Mouse (Mus musculus): ENCODE measurements around the gene Cntnap2. TPM values are rescaled to one million over a fixed set of nuclear protein-coding genes. Genes with fewer than 3 reads are reported as not detected.
"Not testable (repeated sequence)": the region's sequence is repeated elsewhere in the genome, so short reads cannot be mapped to it uniquely, and the experiment has no call there.

The Cntnap2 gene
- total RNA-seq, 1 experiment from 2014 or later = not detected

DNA sequence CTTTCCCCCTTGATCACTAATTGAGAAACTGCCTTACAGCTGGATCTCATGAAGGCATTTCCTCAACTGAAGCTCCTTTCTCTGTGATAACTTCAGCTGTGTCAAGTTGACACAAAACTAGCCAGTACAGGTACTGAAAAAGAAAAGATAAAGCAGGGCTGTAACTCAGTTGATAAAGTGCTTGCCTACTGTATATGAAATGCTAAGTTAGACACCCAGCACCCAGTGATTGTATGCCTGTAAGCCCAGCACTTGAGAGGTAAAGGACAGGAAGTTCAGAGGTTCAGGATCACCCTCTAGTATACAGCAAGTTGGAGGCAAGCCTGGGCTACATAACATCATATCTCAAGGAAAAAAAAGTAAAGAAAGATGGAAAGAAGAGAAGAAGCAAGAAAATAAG is 2182.2 kb downstream of the Cntnap2 start:
- ATAC-seq (replicated peaks; ENCODE audit: insufficient number of reproducible peaks, low FRiP score, low TSS enrichment, poor library complexity, severe bottlenecking) = no peak

DNA sequence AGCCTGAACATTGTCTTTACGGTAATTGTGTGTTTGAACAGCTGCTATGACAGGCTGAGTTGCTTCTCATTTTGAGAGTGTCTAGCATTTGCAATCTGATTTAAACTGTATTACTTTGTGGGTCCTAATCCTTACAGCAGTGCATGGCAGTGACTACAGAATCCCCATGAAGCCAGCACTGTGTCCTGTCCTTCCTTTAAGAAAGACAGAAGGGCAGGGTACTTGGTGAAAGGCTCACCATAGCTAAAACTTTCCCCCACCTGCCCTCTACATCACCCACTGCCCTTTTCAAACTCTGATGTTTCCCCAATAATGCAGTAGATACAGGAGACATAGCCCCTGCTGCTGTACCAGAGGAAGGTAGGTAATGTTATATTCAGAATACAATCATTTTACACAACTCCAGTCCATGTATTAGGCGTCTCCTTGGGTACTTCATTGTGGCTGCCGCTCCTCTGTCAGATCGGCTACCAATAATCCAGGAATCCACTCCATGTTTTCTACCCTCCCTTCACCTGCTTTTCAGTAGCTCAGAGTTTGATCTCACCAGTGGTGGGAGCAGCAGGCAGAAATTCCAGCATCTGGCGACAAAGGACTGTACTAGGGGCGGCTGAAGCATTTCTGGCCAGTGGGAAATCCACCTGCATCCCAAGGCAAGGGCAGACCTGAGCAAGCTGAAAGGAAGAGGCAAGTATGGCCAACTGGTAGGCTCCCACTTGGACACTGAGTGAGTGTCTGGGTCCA is 2184.9 kb downstream of the Cntnap2 start:
- no peak for ATAC-seq (replicated peaks; ENCODE audit: insufficient number of reproducible peaks, low FRiP score, low TSS enrichment, poor library complexity, severe bottlenecking)

DNA sequence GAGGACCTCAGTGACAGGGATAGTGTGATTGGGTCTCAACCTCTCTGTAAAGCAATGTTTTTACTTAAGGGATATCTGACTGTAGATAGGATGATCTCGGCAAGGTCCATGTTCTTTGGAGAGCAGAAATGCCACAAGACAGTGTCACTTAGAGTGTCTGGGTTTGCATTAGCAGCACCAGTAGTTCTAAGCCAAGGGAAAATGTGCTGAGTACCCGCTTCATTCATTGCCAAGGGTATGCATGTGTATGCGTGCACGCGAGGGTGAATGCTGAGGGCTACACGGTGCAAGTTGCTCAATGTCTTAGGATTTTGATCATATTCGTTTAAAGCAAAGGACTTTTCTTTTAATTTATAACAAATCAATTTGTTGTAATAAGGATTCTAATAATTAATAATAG is 2185.5 kb downstream of the Cntnap2 start:
- no peak for ATAC-seq (replicated peaks; ENCODE audit: insufficient number of reproducible peaks, low FRiP score, low TSS enrichment, poor library complexity, severe bottlenecking)

- no peak for ATAC-seq (replicated peaks; ENCODE audit: insufficient number of reproducible peaks, low FRiP score, low TSS enrichment, poor library complexity, severe bottlenecking)
Measured at GRCm38 (mm10) chr6:47255270-47255669, 2196.1 kb downstream of the Cntnap2 start.

DNA sequence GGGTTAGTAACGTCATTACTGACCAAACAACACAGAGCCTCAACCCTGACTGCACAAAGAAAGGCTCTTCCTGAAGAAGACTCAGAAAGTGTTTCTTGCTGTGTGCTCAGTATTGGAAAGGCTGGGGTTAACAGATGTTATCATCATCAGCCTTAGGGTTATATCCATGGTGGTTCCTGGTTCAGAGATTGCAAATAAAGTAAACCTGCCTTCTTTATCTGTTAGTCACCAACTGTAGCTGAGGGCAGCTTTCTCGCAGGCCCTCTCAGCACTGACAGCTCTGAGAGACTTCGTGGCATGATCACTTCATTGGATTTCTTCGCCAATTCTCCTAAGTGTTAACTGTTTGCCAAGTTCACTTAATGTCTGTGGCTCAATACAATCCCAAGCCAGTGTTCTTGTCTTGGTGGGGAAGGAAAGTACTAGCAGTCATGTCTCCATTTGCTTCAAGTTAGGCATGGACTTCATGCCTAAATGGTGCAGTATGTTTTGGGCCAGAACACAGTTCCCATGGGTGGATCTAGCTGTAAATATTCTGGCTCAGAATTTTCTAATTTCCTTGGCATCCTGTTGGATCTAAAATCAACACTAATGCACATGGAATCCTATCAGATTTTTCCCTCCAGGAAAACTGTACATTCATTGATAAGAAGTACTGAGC is 2197.2 kb downstream of the Cntnap2 start:
- no peak for ATAC-seq (replicated peaks; ENCODE audit: insufficient number of reproducible peaks, low FRiP score, low TSS enrichment, poor library complexity, severe bottlenecking)

DNA sequence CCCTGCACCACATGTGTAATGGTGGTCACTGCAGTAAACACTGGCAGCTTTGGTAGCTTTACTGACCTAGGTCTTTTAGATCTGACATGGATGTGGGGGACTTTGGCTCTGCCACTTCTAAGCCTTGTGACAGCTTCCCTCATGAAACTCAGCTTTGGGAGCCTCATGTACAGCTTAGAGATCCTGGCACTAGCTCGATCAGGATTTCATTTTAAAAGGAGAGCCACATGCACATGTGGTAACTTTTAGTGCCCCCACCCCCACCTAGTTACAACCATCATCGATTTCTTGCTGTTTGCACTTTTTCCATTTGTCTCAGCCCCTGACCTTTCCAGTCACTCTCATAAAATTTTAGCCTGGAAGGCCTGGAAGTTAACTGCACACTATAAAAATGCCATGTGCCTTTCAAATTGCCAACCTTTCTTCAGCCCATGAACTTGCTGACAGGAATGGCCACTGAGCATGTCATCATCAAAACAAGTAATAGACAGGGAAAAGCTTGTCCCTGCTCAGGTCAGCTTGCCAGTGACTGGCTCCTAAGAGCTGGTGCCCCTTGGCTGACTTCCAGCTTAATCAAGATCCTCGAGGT is 2197.9 kb downstream of the Cntnap2 start:
- ATAC-seq (replicated peaks; ENCODE audit: insufficient number of reproducible peaks, low FRiP score, low TSS enrichment, poor library complexity, severe bottlenecking) = no peak

- ATAC-seq (replicated peaks; ENCODE audit: insufficient number of reproducible peaks, low FRiP score, low TSS enrichment, poor library complexity, severe bottlenecking) = no peak
Measured at GRCm38 (mm10) chr6:47259626-47260114, 2200.5 kb downstream of the Cntnap2 start.

DNA sequence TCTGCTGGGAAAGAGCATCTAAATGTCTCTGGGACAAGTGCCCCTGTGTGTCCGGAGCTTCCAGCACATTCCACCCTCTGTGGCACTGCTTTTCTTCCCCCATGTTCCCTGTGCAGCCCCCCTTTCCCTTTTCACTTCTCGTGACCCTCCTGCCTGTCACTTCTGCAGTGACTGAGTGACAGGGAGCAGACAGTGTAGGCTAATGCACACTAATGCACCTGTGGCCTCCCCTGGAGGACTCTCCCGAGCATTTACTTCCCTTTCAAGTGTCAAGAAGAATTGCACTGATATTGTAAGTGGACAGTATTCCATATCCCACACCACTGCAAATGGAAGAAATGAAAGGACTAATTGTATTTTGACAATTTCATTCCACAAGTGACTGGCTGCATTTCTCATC is 2208.1 kb downstream of the Cntnap2 start:
- ATAC-seq (replicated peaks; ENCODE audit: insufficient number of reproducible peaks, low FRiP score, low TSS enrichment, poor library complexity, severe bottlenecking) = no peak

GRCm38 (mm10) chr6:47269455-47269854 is 2210.3 kb downstream of the Cntnap2 start:
- ATAC-seq (replicated peaks; ENCODE audit: insufficient number of reproducible peaks, low FRiP score, low TSS enrichment, poor library complexity, severe bottlenecking) = no peak

DNA sequence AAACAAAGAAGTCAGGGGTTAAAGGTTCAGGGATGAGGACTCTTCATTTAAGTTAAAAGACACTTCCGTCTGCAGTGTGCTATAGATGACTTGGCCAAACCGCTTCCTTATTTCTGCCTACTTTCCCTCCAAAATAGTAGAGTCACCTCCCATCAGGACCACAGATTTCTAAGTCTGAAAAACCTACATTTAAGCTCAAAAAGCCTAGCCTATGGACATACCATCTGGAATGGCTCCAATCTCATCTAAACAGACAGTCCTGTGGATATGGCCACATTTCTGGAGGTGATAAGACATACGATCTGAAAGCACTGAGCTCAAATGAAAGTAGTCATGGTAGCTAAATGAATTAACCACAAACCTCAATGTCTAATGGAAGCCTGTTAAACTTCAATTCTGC is 2212.4 kb downstream of the Cntnap2 start:
- ATAC-seq (replicated peaks; ENCODE audit: insufficient number of reproducible peaks, low FRiP score, low TSS enrichment, poor library complexity, severe bottlenecking) = no peak

GRCm38 (mm10) chr6:47272606-47273575 is 2213.7 kb downstream of the Cntnap2 start:
- no peak for ATAC-seq (replicated peaks; ENCODE audit: insufficient number of reproducible peaks, low FRiP score, low TSS enrichment, poor library complexity, severe bottlenecking)

DNA sequence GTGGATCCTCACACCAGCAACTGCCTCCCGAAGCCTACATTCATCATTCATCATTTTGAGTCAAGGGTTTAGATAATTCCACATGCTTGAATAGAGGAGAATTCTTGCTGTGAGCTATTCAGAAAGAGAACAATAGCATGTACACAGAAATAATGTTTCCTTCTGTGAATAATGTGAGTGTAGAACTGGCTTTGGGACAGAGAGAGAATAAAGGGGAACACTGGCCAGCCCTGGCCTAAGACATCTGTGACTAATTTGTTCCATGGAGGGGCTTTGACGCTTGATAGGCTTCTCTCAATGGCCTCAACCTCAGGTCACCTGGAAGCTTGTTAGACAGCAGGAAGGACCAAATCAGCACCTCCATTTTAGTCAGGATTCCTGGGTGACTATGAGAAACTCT is 2215.9 kb downstream of the Cntnap2 start:
- ATAC-seq (replicated peaks; ENCODE audit: insufficient number of reproducible peaks, low FRiP score, low TSS enrichment, poor library complexity, severe bottlenecking) = no peak

- ATAC-seq (replicated peaks; ENCODE audit: insufficient number of reproducible peaks, low FRiP score, low TSS enrichment, poor library complexity, severe bottlenecking) = no peak
Measured at GRCm38 (mm10) chr6:47279183-47279582, 2220.0 kb downstream of the Cntnap2 start.

DNA sequence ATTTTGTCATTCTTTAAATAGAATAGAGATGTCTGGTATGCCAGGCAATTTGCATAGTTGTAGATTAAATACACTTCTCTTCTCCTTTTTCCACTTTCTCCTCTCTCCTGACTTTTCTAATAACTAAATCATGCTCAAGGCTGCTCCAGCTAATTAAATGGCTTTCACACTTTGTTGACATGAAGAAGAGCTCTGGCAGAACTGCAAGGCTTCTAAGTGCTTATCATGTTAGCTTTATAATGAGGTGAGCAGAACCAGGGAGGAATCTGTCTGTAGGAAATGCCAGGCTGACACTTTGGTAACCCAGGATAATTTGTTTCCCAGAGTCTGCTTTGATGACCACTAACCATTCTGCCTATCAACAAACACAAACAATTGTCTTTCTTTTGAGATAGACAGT is 2222.4 kb downstream of the Cntnap2 start:
- no peak for ATAC-seq (replicated peaks; ENCODE audit: insufficient number of reproducible peaks, low FRiP score, low TSS enrichment, poor library complexity, severe bottlenecking)

DNA sequence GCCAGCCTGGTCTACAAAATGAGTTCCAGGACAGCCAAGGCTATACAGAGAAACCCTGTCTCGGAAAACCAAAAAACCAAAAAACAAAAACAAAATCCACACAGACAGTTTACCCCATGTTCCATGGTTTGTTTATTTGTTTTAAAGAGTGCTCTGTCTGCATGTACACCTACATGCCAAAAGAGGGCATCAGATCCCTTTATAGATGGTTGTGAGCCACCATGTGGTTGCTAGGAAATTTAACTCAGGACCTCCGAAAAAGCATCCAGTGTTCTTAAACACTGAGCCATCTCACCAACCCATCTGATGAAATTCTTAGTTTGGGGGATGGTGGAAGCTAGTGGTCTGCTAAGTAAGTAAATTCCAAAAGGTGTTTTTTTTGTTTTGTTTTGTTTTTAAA is 2225.6 kb downstream of the Cntnap2 start:
- ATAC-seq (replicated peaks; ENCODE audit: insufficient number of reproducible peaks, low FRiP score, low TSS enrichment, poor library complexity, severe bottlenecking) = no peak

DNA sequence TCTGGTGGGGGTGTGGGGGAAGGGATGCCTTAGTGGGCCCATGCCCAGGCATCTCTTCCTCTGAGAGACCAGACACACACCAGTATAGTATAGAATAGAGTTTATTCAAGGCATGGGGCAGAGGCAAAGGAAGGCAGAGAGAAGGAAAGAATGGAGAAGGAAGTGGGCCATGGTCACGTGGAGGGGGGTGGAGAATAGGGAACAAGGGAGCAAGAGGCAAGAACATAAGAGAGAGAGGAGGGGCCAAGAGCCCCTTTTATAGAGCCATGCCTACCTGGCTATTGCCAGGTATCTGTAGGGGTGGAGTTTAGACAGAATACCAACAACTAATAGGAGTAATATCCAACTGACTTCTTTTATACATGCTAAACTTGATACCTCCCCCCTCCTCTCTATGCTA is 2226.6 kb downstream of the Cntnap2 start:
- no peak for ATAC-seq (replicated peaks; ENCODE audit: insufficient number of reproducible peaks, low FRiP score, low TSS enrichment, poor library complexity, severe bottlenecking)

DNA sequence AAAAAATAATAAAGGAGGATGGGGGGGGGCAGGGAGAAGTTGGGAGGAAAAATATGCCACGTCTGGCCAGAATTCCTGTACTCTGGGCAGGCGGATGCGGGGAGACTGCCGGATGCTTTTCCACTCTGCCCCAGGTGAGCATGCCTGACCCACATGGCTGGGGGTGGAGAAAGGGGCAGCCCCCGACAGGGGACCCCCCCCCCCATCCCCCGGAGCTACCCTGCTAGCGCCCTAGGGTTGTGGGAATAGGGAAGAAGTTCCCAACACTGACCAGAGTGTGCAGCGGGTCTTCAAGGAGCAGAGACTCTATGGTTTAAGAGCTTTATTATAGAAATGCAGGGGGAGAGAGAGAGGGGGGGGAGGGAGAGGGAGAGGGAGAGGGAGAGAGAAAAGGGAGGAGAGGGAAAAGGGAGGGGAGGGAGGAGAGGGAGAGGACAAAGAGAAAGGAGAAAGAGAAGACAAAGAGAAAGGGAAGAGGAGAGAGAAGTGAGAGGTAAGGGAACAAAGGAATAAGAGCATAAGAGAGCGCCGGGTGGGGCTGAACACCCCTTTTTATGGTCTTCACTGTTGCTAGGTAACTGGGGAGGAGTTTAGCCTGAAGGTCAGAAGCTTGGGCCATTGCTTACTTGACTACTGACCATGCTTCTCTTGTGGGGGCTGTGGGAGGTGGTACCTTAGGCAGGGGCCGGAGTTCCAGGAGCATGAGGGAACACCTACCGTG is 2227.2 kb downstream of the Cntnap2 start:
- not testable (repeated sequence) for ATAC-seq (replicated peaks; ENCODE audit: insufficient number of reproducible peaks, low FRiP score, low TSS enrichment, poor library complexity, severe bottlenecking)

GRCm38 (mm10) chr6:47287722-47288121 is 2228.6 kb downstream of the Cntnap2 start:
- no peak for ATAC-seq (replicated peaks; ENCODE audit: insufficient number of reproducible peaks, low FRiP score, low TSS enrichment, poor library complexity, severe bottlenecking)

All from monocyte, adult 5-6 weeks (primary cell).